Mouse (Mus musculus): ENCODE results near the gene Csad. TPM values are rescaled to one million over a fixed set of nuclear protein-coding genes. Genes with fewer than 3 reads are reported as not detected.
A peak's percentile ranks its signal among the peaks of the same experiment; 100 is the strongest.

The Csad gene
- polyA plus RNA-seq, 1 experiment from 2014 or later: 38.3 TPM

DNA sequence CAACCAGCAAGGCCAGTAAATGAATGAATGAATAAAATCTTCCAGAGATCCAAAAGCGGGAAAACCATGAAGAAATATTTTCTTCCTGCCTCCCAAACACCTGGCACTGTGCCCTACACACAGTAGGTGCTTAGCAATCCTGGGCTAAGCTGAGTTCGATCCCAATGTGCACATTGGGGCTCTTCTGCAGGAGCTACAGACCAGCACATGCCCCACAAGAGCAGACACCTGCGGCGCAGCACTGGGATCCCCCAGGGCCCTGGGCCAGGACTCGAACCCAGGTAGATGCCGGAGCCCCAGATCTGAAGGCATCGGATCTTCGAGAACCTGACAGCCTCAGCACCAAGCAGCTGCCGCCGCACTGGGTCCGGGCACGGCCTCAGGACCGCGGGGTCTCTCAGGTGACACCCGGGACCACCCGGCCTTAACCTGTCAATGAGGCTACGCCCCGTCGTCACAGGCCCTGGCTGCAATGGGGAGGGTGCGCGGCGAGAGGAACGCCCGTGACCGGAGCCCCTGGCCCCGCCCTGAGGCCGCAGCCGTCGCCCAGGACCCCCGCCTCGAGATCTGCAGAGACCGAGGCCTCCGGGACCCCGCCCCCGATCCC, 68.9 kb downstream of the Csad start:
- Histone ChIP-seq H3K27ac (ENCODE audit: low read length) (peak overlapping the region; percentile 45; the same call in 1 of the 2 replicates), H3K4me2 (ENCODE audit: low read depth, low read length) (peak overlapping the region; percentile 71), H3K9me3 (replicated peaks; ENCODE audit: control insufficient read depth, low read length) (no peaks in the 10 kb centered on the region), H3K9ac (ENCODE audit: low read length) (peak overlapping the region; percentile 83), H3K4me3 (ENCODE audit: low read length) (peak overlapping the region; percentile 79), H3K27me3 (ENCODE audit: control insufficient read depth, insufficient read depth, low read length) (no peaks in the 10 kb centered on the region), H3K36me3 (ENCODE audit: control insufficient read depth, insufficient read depth) (peaks cover 7% of the 10 kb centered on the region), H3K4me1 (ENCODE audit: control insufficient read depth, insufficient read depth, low read length) (peaks cover 11% of the 10 kb centered on the region)
- WGBS: 2% methylated on average over 35 of the region's 35 CpGs
- 0 out of 2 replicates have a peak, but pooled peaks have one; percentile 0 for ATAC-seq (replicated peaks; ENCODE audit: extremely low read depth, insufficient read depth, low FRiP score)

GRCm38 (mm10) chr15:102134709-102135108, 69.8 kb downstream of the Csad start:
- Histone ChIP-seq H3K4me2 (ENCODE audit: low read depth, low read length) (no peak overlapping the region), H3K36me3 (ENCODE audit: control insufficient read depth, insufficient read depth) (peaks cover 15% of the 10 kb centered on the region), H3K9ac (ENCODE audit: low read length) (peak overlapping the region; percentile 83), H3K27ac (ENCODE audit: low read length) (no peak overlapping the region), H3K4me3 (ENCODE audit: low read length) (no peak overlapping the region), H3K27me3 (ENCODE audit: control insufficient read depth, insufficient read depth, low read length) (no peaks in the 10 kb centered on the region), H3K4me1 (ENCODE audit: control insufficient read depth, insufficient read depth, low read length) (peaks cover 11% of the 10 kb centered on the region), H3K9me3 (replicated peaks; ENCODE audit: control insufficient read depth, low read length) (no peaks in the 10 kb centered on the region)
- WGBS: 82% methylated on average over 2 of the region's 2 CpGs
- no peak for ATAC-seq (replicated peaks; ENCODE audit: extremely low read depth, insufficient read depth, low FRiP score)

- Histone ChIP-seq H3K27me3 (ENCODE audit: control insufficient read depth, insufficient read depth, low read length) (no peaks in the 10 kb centered on the region), H3K4me1 (ENCODE audit: control insufficient read depth, insufficient read depth, low read length) (peaks cover 11% of the 10 kb centered on the region), H3K36me3 (ENCODE audit: control insufficient read depth, insufficient read depth) (peaks cover 25% of the 10 kb centered on the region), H3K4me2 (ENCODE audit: low read depth, low read length) (no peak overlapping the region), H3K27ac (ENCODE audit: low read length) (no peak overlapping the region), H3K9ac (ENCODE audit: low read length) (no peak overlapping the region), H3K9me3 (replicated peaks; ENCODE audit: control insufficient read depth, low read length) (no peaks in the 10 kb centered on the region), H3K4me3 (ENCODE audit: low read length) (no peak overlapping the region)
- 86% methylated on average over 9 of the region's 9 CpGs for WGBS
- ATAC-seq (replicated peaks; ENCODE audit: extremely low read depth, insufficient read depth, low FRiP score): no peak
These were observed 71.2 kb downstream of the Csad start for GRCm38 (mm10) chr15:102133314-102133713.

Other genes starting within 250 kb of the Csad start
- 132 and 209 TPM in 2 replicates for gene Krt8, start 200.2 kb downstream of the Csad start, polyA plus RNA-seq (2015; fragmentation: Nextera tagmentation; extraction: Ambion mirVana)
- 127 and 215 TPM in 2 replicates for gene Krt18, start 176.5 kb downstream of the Csad start, polyA plus RNA-seq (2015; fragmentation: Nextera tagmentation; extraction: Ambion mirVana)
- 71.5 and 75.0 TPM in 2 replicates for gene Eif4b, start 131.0 kb downstream of the Csad start, polyA plus RNA-seq (2015; fragmentation: Nextera tagmentation; extraction: Ambion mirVana)
- 33.2 and 35.1 TPM in 2 replicates for gene Tns2, start 104.3 kb downstream of the Csad start, polyA plus RNA-seq (2015; fragmentation: Nextera tagmentation; extraction: Ambion mirVana)
- gene Spryd3, start 68.5 kb downstream of the Csad start, polyA plus RNA-seq (2015; fragmentation: Nextera tagmentation; extraction: Ambion mirVana): 19.8 and 21.8 TPM in 2 replicates
- gene Igfbp6, start 60.4 kb downstream of the Csad start, polyA plus RNA-seq (2015; fragmentation: Nextera tagmentation; extraction: Ambion mirVana): 11.9 and 15.0 TPM in 2 replicates
- gene Soat2, start 54.2 kb downstream of the Csad start, polyA plus RNA-seq (2015; fragmentation: Nextera tagmentation; extraction: Ambion mirVana): 0.24 and 0.42 TPM in 2 replicates
- 30.2 and 33.2 TPM in 2 replicates for gene Zfp740, start 1.5 kb downstream of the Csad start, polyA plus RNA-seq (2015; fragmentation: Nextera tagmentation; extraction: Ambion mirVana)
- 3.9 and 6.9 TPM in 2 replicates for gene Itgb7, start 27.2 kb upstream of the Csad start, polyA plus RNA-seq (2015; fragmentation: Nextera tagmentation; extraction: Ambion mirVana)
- gene Rarg, start 52.8 kb upstream of the Csad start, polyA plus RNA-seq (2015; fragmentation: Nextera tagmentation; extraction: Ambion mirVana): 8.9 and 11.8 TPM in 2 replicates
- gene Gm9918, start 65.8 kb upstream of the Csad start, polyA plus RNA-seq (2015; fragmentation: Nextera tagmentation; extraction: Ambion mirVana): 0.11 and 0.12 TPM in 2 replicates
- gene Mfsd5, start 74.7 kb upstream of the Csad start, polyA plus RNA-seq (2015; fragmentation: Nextera tagmentation; extraction: Ambion mirVana): 43.8 and 49.4 TPM in 2 replicates
- 18.2 and 21.1 TPM in 2 replicates for gene Espl1, start 91.5 kb upstream of the Csad start, polyA plus RNA-seq (2015; fragmentation: Nextera tagmentation; extraction: Ambion mirVana)
- 274 and 277 TPM in 2 replicates for gene Pfdn5, start 121.4 kb upstream of the Csad start, polyA plus RNA-seq (2015; fragmentation: Nextera tagmentation; extraction: Ambion mirVana)
- gene Myg1, start 127.0 kb upstream of the Csad start, polyA plus RNA-seq (2015; fragmentation: Nextera tagmentation; extraction: Ambion mirVana): 56.6 and 67.9 TPM in 2 replicates
- 49.3 and 55.6 TPM in 2 replicates for gene Aaas, start 146.0 kb upstream of the Csad start, polyA plus RNA-seq (2015; fragmentation: Nextera tagmentation; extraction: Ambion mirVana)
- gene Sp7, start 162.5 kb upstream of the Csad start, polyA plus RNA-seq (2015; fragmentation: Nextera tagmentation; extraction: Ambion mirVana): 0.11 and 0.20 TPM in 2 replicates
- gene Sp1, start 201.4 kb upstream of the Csad start, polyA plus RNA-seq (2015; fragmentation: Nextera tagmentation; extraction: Ambion mirVana): 5.0 and 5.5 TPM in 2 replicates
- gene Amhr2, start 240.6 kb upstream of the Csad start, polyA plus RNA-seq (2015; fragmentation: Nextera tagmentation; extraction: Ambion mirVana): 6.6 and 7.6 TPM in 2 replicates

Measured in heart, embryonic 16.5 days (tissue).